ENCODE assay signal across 8 mouse cellular contexts in genomic region chr1:90288892-90289731, GRCm38 (mm10).
A peak's percentile ranks its signal among the peaks of the same experiment; 100 is the strongest.
DNase-seq lines count a peak whose midpoint lies in the region; ATAC-seq and TF ChIP-seq lines count a peak whose summit lies in the region.

No protein-coding gene starts in this region.

- H3K27ac ChIP-seq in layer of hippocampus, adult 2 months, result peak overlapping the region; percentile 61

- intact Hi-C loops in heart, postnatal 14 days (cut with DNase I), result no loop called here

- DNase-seq in layer of hippocampus, adult 2 months (ENCODE audit: low spot score in 2 of 2), result no peak
- no peak for DNase-seq in layer of hippocampus, postnatal 36 days
- peak; percentile 49 for DNase-seq in adrenal gland, postnatal 25 days
- DNase-seq in heart, postnatal 14 days, result peak; percentile 26 to 28
- no peak for DNase-seq in cerebellum, adult 9-11 months
- DNase-seq in layer of hippocampus, adult 11-12 months (ENCODE audit: low spot score), result no peak
- DNase-seq in layer of hippocampus, postnatal 10 days (ENCODE audit: low spot score in 2 of 2), result no peak

- H3K4me3 ChIP-seq in layer of hippocampus, adult 2 months, result no peak overlapping the region

- peak; percentile 94 for ATAC-seq in megakaryocyte-erythroid progenitor cell, adult 5-6 weeks (replicated peaks; ENCODE audit: low FRiP score, low TSS enrichment, poor library complexity, severe bottlenecking)

- TF ChIP-seq CTCF in layer of hippocampus, adult 2 months (conservative IDR thresholded peaks at IDR 0.05), result no peak

Comparison
In these comparisons a context has a peak if more than half of its experiments do, and no peak if none do; other contexts are left out.
1. DNase-seq: peak in adrenal gland, postnatal 25 days (single experiment) and heart, postnatal 14 days (2 of 2); none in layer of hippocampus, adult 2 months (0 of 2), layer of hippocampus, postnatal 36 days (0 of 2), cerebellum, adult 9-11 months (single experiment), layer of hippocampus, adult 11-12 months (single experiment) and layer of hippocampus, postnatal 10 days (0 of 2).